Mouse (Mus musculus) liver, embryonic 13.5 days (tissue): ENCODE measurements around the gene Opa1. TPM values are rescaled to one million over a fixed set of nuclear protein-coding genes. Genes with fewer than 3 reads are reported as not detected.
A peak's percentile ranks its signal among the peaks of the same experiment; 100 is the strongest.

ENCODE experiments used
- ATAC-seq: fragments of 200-750 bp; cut with Nextera tagmentation; 2 replicates; pipeline ENCODE4 v1.8.0; 2017; ENCODE audit warnings: low read depth, mild to moderate bottlenecking, moderate number of reproducible peaks, moderate library complexity
- DNase-seq: peaks from one replicate; pipeline ENCODE4 v3.0.0; 2022
- H3K27ac ChIP-seq: fragments of 300-500 bp; sonication (generic); 2 replicates; pipeline ENCODE4 v1.5.1; 2015; ENCODE audit warnings: moderate library complexity, mild to moderate bottlenecking, inconsistent platforms
- H3K27me3 ChIP-seq: fragments of 300-500 bp; sonication (generic); 2 replicates; pipeline ENCODE4 v1.6.1; 2015; ENCODE audit warnings: mild to moderate bottlenecking, inconsistent platforms
- H3K36me3 ChIP-seq: fragments of 300-500 bp; sonication (generic); 2 replicates; pipeline ENCODE4 v1.6.1; 2015; ENCODE audit warnings: mild to moderate bottlenecking, inconsistent platforms
- H3K4me1 ChIP-seq: fragments of 300-500 bp; sonication (generic); replicated peaks from 2 replicates; pipeline ENCODE4 v1.6.1; 2015; ENCODE audit warnings: inconsistent platforms
- H3K4me2 ChIP-seq: fragments of 300-500 bp; sonication (generic); 2 replicates; pipeline ENCODE4 v1.6.1; 2015; ENCODE audit warnings: inconsistent platforms, mild to moderate bottlenecking, moderate library complexity
- H3K4me3 ChIP-seq: fragments of 300-500 bp; sonication (generic); replicated peaks from 2 replicates; pipeline ENCODE4 v1.5.1; 2015; ENCODE audit warnings: mild to moderate bottlenecking, inconsistent platforms
- H3K9ac ChIP-seq: fragments of 300-500 bp; sonication (generic); 2 replicates; pipeline ENCODE4 v1.6.1; 2015; ENCODE audit warnings: mild to moderate bottlenecking, inconsistent platforms
- H3K9me3 ChIP-seq: fragments of 300-500 bp; sonication (generic); replicated peaks from 2 replicates; pipeline ENCODE4 v1.6.1; 2016; ENCODE audit warnings: inconsistent platforms
- WGBS: fragments of 180-500 bp; shearing (Covaris S2); methylation state at CpG from one replicate; pipeline ENCODE4 v1.1.7; 2015; ENCODE audit not compliant: insufficient replicate concordance; 5-methylcytosine and 5-hydroxymethylcytosine counted together
- polyA plus RNA-seq: library from polyadenylated mRNA; unstranded; fragments of >200 nt; fragmentation: Nextera tagmentation; extraction: Ambion mirVana; gene quantifications from 2 replicates; pipeline ENCODE4 v1.2.1, GENCODE M21; 2015

Gene Opa1
- polyA plus RNA-seq, 1 experiment from 2014 or later, result 22.3 TPM

DNA sequence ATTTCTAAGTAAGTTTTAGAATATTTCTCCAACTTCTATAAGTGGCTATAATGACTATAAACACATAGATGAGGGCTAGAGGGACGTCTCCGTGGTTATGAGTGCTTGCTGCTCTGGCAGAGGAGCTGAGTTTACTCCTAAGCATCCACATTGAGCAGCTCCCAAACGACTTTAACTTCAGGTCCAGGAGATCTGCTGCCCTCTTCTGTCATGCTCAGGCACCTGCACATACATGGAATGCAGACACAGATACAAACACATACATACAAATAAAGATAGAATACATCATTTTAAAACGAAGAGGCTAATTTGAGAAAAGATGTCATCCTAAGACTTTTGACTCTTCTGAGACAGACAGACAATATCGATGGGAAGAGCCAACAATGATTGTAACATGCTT is 3.5 kb upstream of the Opa1 start:
- no peak for ATAC-seq
- 0 out of 2 replicates have a peak, but pooled peaks cover 3% of the 10 kb centered on the region for H3K27me3 ChIP-seq
- no peak overlapping the region for H3K27ac ChIP-seq
- peaks cover 8% of the 10 kb centered on the region for H3K4me1 ChIP-seq
- H3K4me3 ChIP-seq, result no peak overlapping the region
- no peaks in the 10 kb centered on the region for H3K36me3 ChIP-seq
- H3K9ac ChIP-seq, result no peak overlapping the region
- WGBS, result 8% methylated on average over 5 of the region's 5 CpGs
- H3K4me2 ChIP-seq, result no peak overlapping the region
- no peaks in the 10 kb centered on the region for H3K9me3 ChIP-seq
- DNase-seq, result no peak

DNA sequence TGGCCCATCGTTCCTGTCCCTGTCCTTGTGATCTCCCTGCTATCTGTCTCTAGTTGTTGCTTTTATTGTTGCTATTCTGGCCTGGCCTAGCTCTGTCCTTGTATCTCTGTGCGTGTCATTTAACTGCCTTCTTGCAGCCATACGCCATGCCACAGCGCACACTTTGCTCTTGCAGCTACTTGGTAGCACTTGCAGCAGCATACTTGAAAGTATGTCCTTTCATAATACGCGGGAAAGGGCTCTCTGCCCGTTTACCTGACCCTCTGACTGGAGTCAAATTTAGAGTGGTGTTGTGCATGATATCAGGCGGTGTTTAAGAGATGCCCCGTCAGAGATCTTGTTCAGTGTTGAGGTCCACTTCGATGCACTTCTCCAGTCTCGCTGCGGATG is 648 bp downstream of the Opa1 start:
- no peaks in the 10 kb centered on the region for H3K9me3 ChIP-seq
- peaks cover 9% of the 10 kb centered on the region for H3K4me1 ChIP-seq
- WGBS, result 6% methylated on average over 12 of the region's 12 CpGs
- H3K9ac ChIP-seq, result peak overlapping the region; percentile 95
- H3K4me2 ChIP-seq, result peak overlapping the region; percentile 79
- H3K36me3 ChIP-seq, result peaks cover under 1% of the 10 kb centered on the region; the same call in 1 of the 2 replicates
- DNase-seq (no peak), ATAC-seq (peak; percentile 17; the same call in 1 of the 2 replicates)
- peak overlapping the region; percentile 43; the same call in 1 of the 2 replicates for H3K27ac ChIP-seq
- peak overlapping the region; percentile 93 for H3K4me3 ChIP-seq
- no peaks in the 10 kb centered on the region for H3K27me3 ChIP-seq

DNA sequence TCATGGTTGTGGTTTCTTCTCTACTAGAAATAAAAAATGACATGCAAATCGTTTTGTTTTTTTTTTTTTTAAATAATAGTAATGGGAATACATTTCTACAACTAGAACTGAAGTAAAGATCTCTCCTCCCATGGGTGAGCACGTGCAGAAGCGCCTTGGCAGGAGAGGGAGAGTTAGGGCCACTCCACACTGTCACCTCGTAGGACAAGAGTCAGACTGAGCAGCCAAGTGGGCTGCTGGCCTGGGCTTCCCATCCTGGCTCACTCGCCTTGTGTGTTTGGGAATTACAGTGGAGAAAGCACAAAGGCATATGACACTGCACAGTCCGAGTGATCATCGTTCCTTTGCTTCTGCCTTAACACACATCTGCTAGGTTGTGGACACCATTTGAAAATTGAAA is 13.0 kb downstream of the Opa1 start:
- Histone ChIP-seq H3K4me3 (no peak overlapping the region), H3K4me1 (no peaks in the 10 kb centered on the region), H3K9ac (no peak overlapping the region), H3K27me3 (no peaks in the 10 kb centered on the region), H3K4me2 (no peak overlapping the region), H3K36me3 (peaks cover 55% of the 10 kb centered on the region), H3K27ac (no peak overlapping the region), H3K9me3 (no peaks in the 10 kb centered on the region)
- ATAC-seq, result no peak
- 69% methylated on average over 7 of the region's 7 CpGs for WGBS
- no peak for DNase-seq

DNA sequence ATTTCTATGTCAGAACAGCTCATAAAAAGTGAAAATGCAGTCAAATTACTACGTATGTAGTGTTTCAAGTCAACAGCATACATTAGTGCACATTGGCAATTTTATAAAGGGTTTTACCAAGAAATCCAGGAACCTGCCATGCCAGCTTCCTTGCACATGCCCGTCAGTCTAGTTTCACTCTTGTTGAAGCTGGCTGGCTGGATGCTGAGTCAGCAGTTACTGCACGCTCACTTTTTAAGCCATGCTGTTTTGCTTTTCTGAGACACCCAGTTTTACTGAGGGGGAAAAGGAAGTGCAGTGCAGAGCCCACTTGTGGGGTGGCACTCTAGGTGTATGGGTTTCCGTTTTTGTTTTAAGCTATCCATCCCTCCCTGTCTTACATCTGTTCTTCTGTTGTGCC is 18.0 kb downstream of the Opa1 start:
- Histone ChIP-seq H3K27me3 (no peaks in the 10 kb centered on the region), H3K27ac (no peak overlapping the region), H3K4me1 (no peaks in the 10 kb centered on the region), H3K36me3 (peaks cover 23% of the 10 kb centered on the region), H3K9ac (no peak overlapping the region), H3K4me2 (no peak overlapping the region), H3K4me3 (no peak overlapping the region), H3K9me3 (no peaks in the 10 kb centered on the region)
- ATAC-seq, result no peak
- 83% methylated on average over 4 of the region's 4 CpGs for WGBS
- no peak for DNase-seq

DNA sequence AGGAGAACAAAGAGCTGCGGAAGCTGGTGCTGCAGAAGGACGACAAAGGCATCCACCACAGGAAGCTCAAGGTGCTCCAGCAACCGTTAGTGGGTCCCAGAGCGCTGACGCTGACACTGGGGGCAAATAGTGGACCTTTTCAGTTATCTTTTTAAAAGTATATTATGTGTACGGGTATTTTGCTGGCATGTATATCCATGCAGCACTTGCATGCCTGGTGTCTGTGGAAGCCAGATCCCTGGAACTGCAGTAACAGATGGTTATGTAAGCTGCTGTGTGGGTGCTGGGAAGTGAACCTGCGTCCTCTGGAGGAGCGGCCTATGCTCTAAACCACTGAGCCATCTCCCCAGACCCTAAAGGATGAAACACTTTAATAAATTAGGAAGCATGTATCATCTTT is 26.4 kb downstream of the Opa1 start:
- 84% methylated on average over 8 of the region's 8 CpGs for WGBS
- Histone ChIP-seq H3K9me3 (no peaks in the 10 kb centered on the region), H3K27ac (no peak overlapping the region), H3K36me3 (peaks cover 56% of the 10 kb centered on the region), H3K9ac (no peak overlapping the region), H3K4me1 (no peaks in the 10 kb centered on the region), H3K4me2 (no peak overlapping the region), H3K4me3 (no peak overlapping the region), H3K27me3 (no peaks in the 10 kb centered on the region)
- DNase-seq, result no peak
- no peak for ATAC-seq

DNA sequence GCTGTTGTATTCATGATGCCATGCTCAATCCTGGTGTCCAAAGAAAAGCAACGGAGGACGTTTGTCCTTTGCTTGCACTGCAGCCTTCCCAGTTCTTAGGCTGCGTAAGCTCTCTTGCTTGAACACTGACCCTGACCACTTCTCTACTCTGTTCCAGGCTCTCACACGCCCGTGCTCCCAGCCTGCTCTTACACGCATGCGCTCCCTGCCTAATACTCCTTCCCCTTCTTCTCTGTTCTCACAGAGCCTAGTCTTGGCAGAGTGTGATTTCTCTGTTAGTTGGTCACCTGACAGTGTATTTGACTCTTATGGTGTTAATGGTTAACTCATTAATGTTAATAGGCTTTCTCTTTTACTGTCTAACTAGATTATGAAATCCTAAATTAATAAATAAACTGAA is 28.0 kb downstream of the Opa1 start:
- H3K4me2 ChIP-seq, result no peak overlapping the region
- no peak for DNase-seq
- no peak overlapping the region for H3K4me3 ChIP-seq
- H3K9ac ChIP-seq, result no peak overlapping the region
- H3K27ac ChIP-seq, result no peak overlapping the region
- WGBS, result 84% methylated on average over 7 of the region's 7 CpGs
- no peaks in the 10 kb centered on the region for H3K9me3 ChIP-seq
- peaks cover 70% of the 10 kb centered on the region for H3K36me3 ChIP-seq
- no peaks in the 10 kb centered on the region for H3K4me1 ChIP-seq
- no peaks in the 10 kb centered on the region for H3K27me3 ChIP-seq
- ATAC-seq, result no peak

DNA sequence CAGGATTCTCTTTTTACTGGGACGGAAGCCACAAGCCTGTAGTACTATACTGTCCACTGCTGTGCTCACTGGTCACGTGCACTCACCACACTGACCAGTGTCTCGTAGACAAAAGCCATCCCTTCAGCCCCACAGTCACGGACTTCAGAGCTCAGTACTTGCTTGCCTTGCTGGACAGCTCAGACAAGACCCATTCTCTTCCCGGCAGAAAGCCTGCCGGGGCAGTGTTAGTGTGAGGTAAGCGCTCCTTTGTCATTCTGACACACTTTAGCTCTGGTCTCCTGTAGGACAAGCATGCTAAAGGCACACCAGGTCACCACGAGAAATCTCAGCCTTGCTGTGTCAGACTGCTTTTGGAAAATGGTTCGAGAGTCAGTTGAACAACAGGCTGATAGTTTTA is 35.6 kb downstream of the Opa1 start:
- H3K4me3 ChIP-seq, result no peak overlapping the region
- peaks cover 82% of the 10 kb centered on the region for H3K36me3 ChIP-seq
- whole genome bisulfite sequencing, result 87% methylated on average over 9 of the region's 9 CpGs
- no peaks in the 10 kb centered on the region for H3K27me3 ChIP-seq
- H3K9ac ChIP-seq, result no peak overlapping the region
- H3K27ac ChIP-seq, result no peak overlapping the region
- DNase-seq (no peak), ATAC-seq (no peak)
- no peaks in the 10 kb centered on the region for H3K9me3 ChIP-seq
- H3K4me2 ChIP-seq, result no peak overlapping the region
- no peaks in the 10 kb centered on the region for H3K4me1 ChIP-seq

DNA sequence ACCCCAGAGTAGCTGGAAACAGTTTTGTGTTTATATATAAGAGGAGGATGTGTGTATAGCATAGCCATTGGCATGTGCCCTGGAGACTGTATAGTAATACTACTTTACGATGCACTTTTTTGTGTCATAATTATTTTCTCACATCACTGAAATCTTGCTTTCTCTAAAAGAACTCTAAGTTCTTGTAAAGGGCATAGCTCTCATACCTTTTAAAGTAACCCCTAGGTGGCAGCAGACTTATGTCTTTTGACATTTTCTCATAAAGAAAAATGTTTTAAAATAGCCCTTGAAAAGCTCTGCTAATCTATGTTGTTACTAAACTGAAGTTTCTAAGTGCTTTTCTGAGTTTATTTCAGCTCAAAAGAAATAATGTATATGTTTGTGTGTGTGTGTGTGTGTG is 49.9 kb downstream of the Opa1 start:
- Histone ChIP-seq H3K4me1 (no peaks in the 10 kb centered on the region), H3K9me3 (no peaks in the 10 kb centered on the region), H3K27ac (no peak overlapping the region), H3K9ac (no peak overlapping the region), H3K36me3 (peaks cover 78% of the 10 kb centered on the region), H3K4me2 (no peak overlapping the region), H3K4me3 (no peak overlapping the region), H3K27me3 (no peaks in the 10 kb centered on the region)
- WGBS, result 82% methylated on average over 1 of the region's 1 CpGs
- DNase-seq (no peak), ATAC-seq (no peak)

DNA sequence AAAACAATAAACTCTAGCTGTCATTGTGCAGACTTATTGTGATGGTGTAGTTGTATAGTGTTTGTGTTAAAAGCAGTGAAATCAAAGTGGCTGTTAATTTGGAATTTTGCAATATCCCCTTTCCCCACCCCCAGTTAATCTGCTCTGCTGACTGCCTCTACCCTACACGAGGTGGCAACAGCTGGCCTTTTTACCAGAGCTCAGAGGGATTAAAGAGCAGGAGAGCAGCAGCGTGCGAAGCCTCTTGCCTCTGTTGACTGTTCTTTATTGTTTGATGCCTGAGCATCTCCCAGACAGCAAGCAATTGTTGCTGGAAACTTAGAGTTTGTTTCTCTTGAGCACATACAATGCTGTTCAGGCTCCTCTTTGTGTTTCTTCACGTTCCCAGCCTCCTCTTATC is 56.6 kb downstream of the Opa1 start:
- Histone ChIP-seq H3K27ac (no peak overlapping the region), H3K4me3 (no peak overlapping the region), H3K9me3 (no peaks in the 10 kb centered on the region), H3K4me1 (no peaks in the 10 kb centered on the region), H3K9ac (no peak overlapping the region), H3K36me3 (peaks cover 56% of the 10 kb centered on the region), H3K4me2 (no peak overlapping the region), H3K27me3 (no peaks in the 10 kb centered on the region)
- ATAC-seq (no peak), DNase-seq (no peak)
- 65% methylated on average over 4 of the region's 4 CpGs for WGBS

DNA sequence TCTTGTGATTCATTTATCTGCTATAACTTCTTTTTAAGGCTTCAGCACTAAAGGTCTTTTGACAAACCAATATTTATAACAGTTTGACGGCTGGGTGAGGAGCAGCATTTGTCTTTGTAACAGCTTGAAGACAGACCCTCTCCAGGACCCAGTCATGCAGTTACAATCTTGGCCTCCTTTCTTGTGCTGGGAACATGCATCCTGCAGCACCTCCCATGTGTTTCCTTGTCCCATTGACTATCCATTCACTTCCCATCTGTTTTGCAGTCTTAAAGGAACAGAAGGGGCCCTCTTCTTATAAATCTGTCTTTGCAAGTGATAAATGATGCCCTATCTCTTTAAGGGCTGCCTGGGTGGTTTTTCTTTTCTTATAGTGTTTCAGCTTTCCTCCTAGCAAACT is 63.2 kb downstream of the Opa1 start:
- Histone ChIP-seq H3K4me1 (no peaks in the 10 kb centered on the region), H3K9me3 (no peaks in the 10 kb centered on the region), H3K9ac (no peak overlapping the region), H3K27ac (no peak overlapping the region), H3K27me3 (no peaks in the 10 kb centered on the region), H3K4me3 (no peak overlapping the region), H3K36me3 (peaks cover 34% of the 10 kb centered on the region), H3K4me2 (no peak overlapping the region)
- 60% methylated on average over 1 of the region's 1 CpGs for WGBS
- ATAC-seq (no peak), DNase-seq (no peak)

DNA sequence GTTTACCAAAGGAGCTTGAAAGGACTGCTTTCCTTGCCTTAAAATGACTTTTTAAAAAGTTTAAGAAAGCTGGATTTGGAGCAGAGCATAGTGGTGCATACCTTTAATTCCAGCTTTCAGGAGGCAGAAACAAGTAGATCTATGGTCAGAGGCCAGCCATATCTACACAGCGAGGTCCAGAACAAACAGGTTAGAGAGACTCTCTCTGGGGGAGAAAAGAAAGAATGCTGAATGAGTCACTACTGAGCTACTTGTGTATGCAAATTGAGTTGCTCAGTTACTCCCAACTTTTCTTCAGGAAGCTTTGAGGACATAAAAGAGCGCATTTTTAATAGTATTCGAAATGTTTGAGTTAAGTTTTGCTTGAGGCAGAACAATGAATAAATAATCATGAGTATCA is 65.7 kb downstream of the Opa1 start:
- Histone ChIP-seq H3K4me1 (no peaks in the 10 kb centered on the region), H3K27me3 (no peaks in the 10 kb centered on the region), H3K9ac (no peak overlapping the region), H3K4me2 (no peak overlapping the region), H3K27ac (no peak overlapping the region), H3K36me3 (peaks cover 38% of the 10 kb centered on the region), H3K9me3 (no peaks in the 10 kb centered on the region), H3K4me3 (no peak overlapping the region)
- ATAC-seq, result no peak
- 85% methylated on average over 3 of the region's 3 CpGs for WGBS
- DNase-seq, result no peak

DNA sequence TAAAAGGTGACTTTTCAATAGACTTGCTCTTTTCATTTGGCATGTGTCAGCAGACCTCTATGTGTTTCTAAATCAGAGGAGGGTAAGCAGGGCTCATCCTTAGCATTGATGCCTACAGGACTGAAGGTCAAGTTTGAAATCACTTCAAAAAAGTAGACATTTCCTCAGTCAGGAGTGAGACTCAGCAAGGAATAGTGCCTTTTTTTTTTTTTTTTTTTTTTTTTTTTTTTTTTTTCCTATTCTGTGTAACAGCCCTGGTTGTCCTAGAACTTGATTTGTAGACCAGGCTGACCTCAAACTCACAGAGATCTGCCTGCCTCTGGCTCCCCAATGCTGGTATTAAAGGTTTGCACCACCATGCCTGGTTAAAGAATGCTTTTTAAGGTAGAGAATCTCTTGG is 67.1 kb downstream of the Opa1 start:
- Histone ChIP-seq H3K4me1 (no peaks in the 10 kb centered on the region), H3K9me3 (no peaks in the 10 kb centered on the region), H3K4me3 (no peak overlapping the region), H3K4me2 (no peak overlapping the region), H3K27me3 (no peaks in the 10 kb centered on the region), H3K9ac (no peak overlapping the region), H3K27ac (no peak overlapping the region), H3K36me3 (peaks cover 32% of the 10 kb centered on the region)
- DNase-seq, result no peak
- no peak for ATAC-seq
